ENCODE assay signal across 9 mouse cellular contexts in the genomic region with DNA sequence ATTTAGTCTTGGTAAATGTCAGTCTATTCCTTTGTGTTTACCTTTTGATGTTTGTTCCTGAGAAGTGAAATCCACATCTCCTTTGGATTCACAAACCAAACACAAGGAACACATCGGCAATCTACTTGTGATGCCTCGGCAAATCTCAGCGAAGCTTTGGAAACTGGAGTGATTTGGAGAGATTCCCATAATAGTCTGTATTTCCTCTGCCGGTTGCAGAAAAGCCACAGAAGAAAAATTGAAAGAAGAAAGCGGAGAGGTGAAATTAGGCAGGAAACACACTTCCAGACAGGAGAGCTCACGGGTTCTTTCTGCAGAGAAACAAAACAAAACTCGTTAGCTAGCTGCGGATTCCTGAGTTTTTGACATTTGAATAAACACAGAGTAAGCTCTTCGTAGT. TPM values are rescaled to one million over a fixed set of nuclear protein-coding genes. Genes with fewer than 3 reads are reported as not detected.
DNase-seq lines count a peak whose midpoint lies in the region; ATAC-seq and TF ChIP-seq lines count a peak whose summit lies in the region.
"Had no signal": no experiment of that assay in that cellular context is flagged by ENCODE, and none has a peak within 500 bp of the region (broad histone marks: within the 10 kb centered on the region; RNA-seq: fewer than 3 reads in every experiment).

No protein-coding gene starts in this region.

- H3K36me3 ChIP-seq in kidney, embryonic 16.5 days (ENCODE audit: insufficient read depth, low read length), result no peaks in the 10 kb centered on the region
- no peaks in the 10 kb centered on the region for H3K36me3 ChIP-seq in heart, embryonic 16.5 days (ENCODE audit: control insufficient read depth, insufficient read depth)
- no peaks in the 10 kb centered on the region for H3K36me3 ChIP-seq in lung, embryonic 16.5 days (ENCODE audit: control insufficient read depth, insufficient read depth, low read length)
- peaks cover 9% of the 10 kb centered on the region for H3K36me3 ChIP-seq in thymus, adult 2 months (ENCODE audit: control insufficient read depth, insufficient read depth, low read length)
- H3K36me3 ChIP-seq: limb, embryonic 12.5 days had no signal

- H3K27ac ChIP-seq in kidney, embryonic 16.5 days (ENCODE audit: low read length), result 0 out of 2 replicates have a peak overlapping the region, but pooled peaks have one; percentile 44
- H3K27ac ChIP-seq in heart, embryonic 16.5 days (ENCODE audit: low read length), result peak overlapping the region; percentile 44; the same call in 1 of the 2 replicates
- no peak overlapping the region for H3K27ac ChIP-seq in lung, embryonic 16.5 days (ENCODE audit: low read length)
- no peak overlapping the region for H3K27ac ChIP-seq in thymus, adult 2 months (ENCODE audit: control insufficient read depth, insufficient read depth, low read length)
- H3K27ac ChIP-seq: limb, embryonic 12.5 days had no signal

- peak overlapping the region; percentile 35; the same call in 1 of the 2 replicates for H3K4me2 ChIP-seq in kidney, embryonic 16.5 days (replicated peaks; ENCODE audit: low read depth, low read length)
- peak overlapping the region; percentile 47 for H3K4me2 ChIP-seq in heart, embryonic 16.5 days (ENCODE audit: low read depth, low read length)
- peak overlapping the region; percentile 37 for H3K4me2 ChIP-seq in lung, embryonic 16.5 days (ENCODE audit: low read depth, low read length)
- H3K4me2 ChIP-seq: limb, embryonic 12.5 days had no signal

- no peak for TF ChIP-seq CTCF in thymus, adult 2 months (IDR thresholded peaks at IDR 0.05; ENCODE audit: borderline replicate concordance, control insufficient read depth, extremely low read depth, insufficient read depth, low read length, poor library complexity)

- H3K4me3 ChIP-seq in kidney, embryonic 16.5 days (ENCODE audit: low read length), result peak overlapping the region; percentile 30
- peak overlapping the region; percentile 33 for H3K4me3 ChIP-seq in heart, embryonic 16.5 days (ENCODE audit: low read length)
- H3K4me3 ChIP-seq in lung, embryonic 16.5 days (ENCODE audit: low read length), result peak overlapping the region; percentile 35
- H3K4me3 ChIP-seq in thymus, adult 2 months (ENCODE audit: control insufficient read depth, insufficient read depth, low read length), result no peak overlapping the region
- H3K4me3 ChIP-seq: limb, embryonic 12.5 days had no signal

- WGBS in kidney, embryonic 16.5 days, result 54% methylated on average over 9 of the region's 9 CpGs
- WGBS in heart, embryonic 16.5 days, result 49% methylated on average over 9 of the region's 9 CpGs
- 14% methylated on average over 9 of the region's 9 CpGs for WGBS in lung, embryonic 16.5 days
- WGBS in thymus, adult 2 months, result 90% methylated on average over 9 of the region's 9 CpGs

- no peak for TF ChIP-seq POLR2A in thymus, adult 2 months (IDR thresholded peaks at IDR 0.05; ENCODE audit: control insufficient read depth, extremely low read depth, insufficient read depth, low read length, poor library complexity)

- ATAC-seq in kidney, embryonic 16.5 days (ENCODE audit: low FRiP score, low TSS enrichment), result no peak
- ATAC-seq in heart, embryonic 16.5 days (replicated peaks; ENCODE audit: extremely low read depth, insufficient read depth, low FRiP score), result no peak
- ATAC-seq in lung, embryonic 16.5 days (ENCODE audit: low read depth), result no peak

- peak overlapping the region; percentile 23; the same call in 1 of the 2 replicates for H3K9ac ChIP-seq in kidney, embryonic 16.5 days (replicated peaks; ENCODE audit: low read length)
- no peak overlapping the region for H3K9ac ChIP-seq in heart, embryonic 16.5 days (ENCODE audit: low read length)
- H3K9ac ChIP-seq in lung, embryonic 16.5 days (ENCODE audit: low read length), result peak overlapping the region; percentile 36
- H3K9ac ChIP-seq: limb, embryonic 12.5 days had no signal

- H3K9me3 ChIP-seq in kidney, embryonic 16.5 days (ENCODE audit: low read length), result no peaks in the 10 kb centered on the region
- no peaks in the 10 kb centered on the region for H3K9me3 ChIP-seq in heart, embryonic 16.5 days (replicated peaks; ENCODE audit: control insufficient read depth, low read length)
- H3K9me3 ChIP-seq in lung, embryonic 16.5 days (ENCODE audit: control insufficient read depth, low read length), result no peaks in the 10 kb centered on the region
- H3K9me3 ChIP-seq: limb, embryonic 12.5 days had no signal

- H3K27me3 ChIP-seq in kidney, embryonic 16.5 days (ENCODE audit: insufficient read depth, low read length), result no peaks in the 10 kb centered on the region
- no peaks in the 10 kb centered on the region for H3K27me3 ChIP-seq in heart, embryonic 16.5 days (ENCODE audit: control insufficient read depth, insufficient read depth, low read length)
- H3K27me3 ChIP-seq in lung, embryonic 16.5 days (ENCODE audit: control insufficient read depth, insufficient read depth, low read depth, low read length), result no peaks in the 10 kb centered on the region
- H3K27me3 ChIP-seq in thymus, adult 2 months (ENCODE audit: control insufficient read depth, insufficient read depth, low read length), result no peaks in the 10 kb centered on the region
- H3K27me3 ChIP-seq: limb, embryonic 12.5 days had no signal

- no peak for DNase-seq in kidney, adult 18-20 months
- DNase-seq in fibroblast of lung, adult 2 months (ENCODE audit: low read depth), result peak; percentile 40
- DNase-seq in thymus, adult 2 months, result no peak
- DNase-seq in T-cell, adult 2 months (ENCODE audit: low spot score), result no peak
- no peak for DNase-seq in cerebellum, postnatal 4 days (ENCODE audit: low spot score in 2 of 2)

- no peaks in the 10 kb centered on the region for H3K4me1 ChIP-seq in kidney, embryonic 16.5 days (ENCODE audit: insufficient read depth, low read length)
- H3K4me1 ChIP-seq in heart, embryonic 16.5 days (ENCODE audit: control insufficient read depth, insufficient read depth, low read length), result no peaks in the 10 kb centered on the region
- peaks cover 4% of the 10 kb centered on the region for H3K4me1 ChIP-seq in lung, embryonic 16.5 days (replicated peaks; ENCODE audit: control insufficient read depth, insufficient read depth, low read length)
- no peaks in the 10 kb centered on the region for H3K4me1 ChIP-seq in thymus, adult 2 months (replicated peaks; ENCODE audit: control insufficient read depth, insufficient read depth, low read length)

RNA-seq across cellular contexts. Expression of gene Tmem156, which starts 12.1 kb away (rescaled TPM):
- polyA plus RNA-seq in kidney, embryonic 16.5 days (2015; fragmentation: Nextera tagmentation; extraction: Ambion mirVana), result 0.17 and 0.28 TPM in 2 replicates
- 0.26 and 0.71 TPM in 2 replicates for polyA plus RNA-seq in heart, embryonic 16.5 days (2015; fragmentation: Nextera tagmentation; extraction: Ambion mirVana)
- 0.55 and 0.77 TPM in 2 replicates for polyA plus RNA-seq in lung, embryonic 16.5 days (2015; fragmentation: Nextera tagmentation; extraction: Ambion mirVana)
- polyA plus RNA-seq in thymus, adult 2 months (2012; rRNA removed), result 3.4 and 3.6 TPM in 2 replicates
- polyA plus RNA-seq: limb, embryonic 12.5 days had no signal

RNA-seq across cellular contexts. Expression of gene Klhl5, which starts 27.5 kb away (rescaled TPM):
- polyA plus RNA-seq in kidney, embryonic 16.5 days (2015; fragmentation: Nextera tagmentation; extraction: Ambion mirVana), result 13.7 and 15.8 TPM in 2 replicates
- polyA plus RNA-seq in heart, embryonic 16.5 days (2015; fragmentation: Nextera tagmentation; extraction: Ambion mirVana), result 10.2 and 13.7 TPM in 2 replicates
- 19.7 and 24.9 TPM in 2 replicates for polyA plus RNA-seq in lung, embryonic 16.5 days (2015; fragmentation: Nextera tagmentation; extraction: Ambion mirVana)
- polyA plus RNA-seq in thymus, adult 2 months (2012; rRNA removed), result 11.3 and 13.1 TPM in 2 replicates

Comparison
In these comparisons a context has a peak if more than half of its experiments do, and no peak if none do; other contexts are left out.
1. H3K27ac ChIP-seq: peak in kidney, embryonic 16.5 days (single experiment) and heart, embryonic 16.5 days (single experiment); none in lung, embryonic 16.5 days (single experiment) and thymus, adult 2 months (single experiment).
2. Peak in every context shown above with its lines, with median percentiles within 50 percentile points of each other: H3K4me2 ChIP-seq.